Mouse (Mus musculus): Measurements from ENCODE around the gene Eif2s2.

The Eif2s2 gene

DNA sequence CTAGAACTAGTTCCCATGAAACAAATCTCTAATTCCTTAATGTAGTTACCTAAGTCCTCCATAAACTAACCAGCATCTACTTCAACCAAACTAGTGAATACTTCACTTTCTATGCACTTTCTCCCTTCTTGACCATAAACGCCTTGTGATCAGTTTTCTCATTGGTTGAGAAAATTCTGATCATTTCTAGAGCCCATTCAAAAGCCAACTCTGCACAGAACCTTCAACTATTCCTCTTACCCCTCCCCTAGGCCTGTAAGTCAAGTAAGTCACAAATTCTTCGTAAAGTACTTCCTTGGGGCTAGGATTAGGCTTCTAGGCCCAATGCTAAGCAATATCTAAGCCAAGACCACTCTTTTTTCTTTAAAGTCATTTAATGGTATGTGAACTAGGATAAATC is 1.1 kb downstream of the Eif2s2 start:
- no peak for DNase-seq

GRCm38 (mm10) chr2:154876621-154877020 is 16.1 kb downstream of the Eif2s2 start:
- no peak for DNase-seq

DNA sequence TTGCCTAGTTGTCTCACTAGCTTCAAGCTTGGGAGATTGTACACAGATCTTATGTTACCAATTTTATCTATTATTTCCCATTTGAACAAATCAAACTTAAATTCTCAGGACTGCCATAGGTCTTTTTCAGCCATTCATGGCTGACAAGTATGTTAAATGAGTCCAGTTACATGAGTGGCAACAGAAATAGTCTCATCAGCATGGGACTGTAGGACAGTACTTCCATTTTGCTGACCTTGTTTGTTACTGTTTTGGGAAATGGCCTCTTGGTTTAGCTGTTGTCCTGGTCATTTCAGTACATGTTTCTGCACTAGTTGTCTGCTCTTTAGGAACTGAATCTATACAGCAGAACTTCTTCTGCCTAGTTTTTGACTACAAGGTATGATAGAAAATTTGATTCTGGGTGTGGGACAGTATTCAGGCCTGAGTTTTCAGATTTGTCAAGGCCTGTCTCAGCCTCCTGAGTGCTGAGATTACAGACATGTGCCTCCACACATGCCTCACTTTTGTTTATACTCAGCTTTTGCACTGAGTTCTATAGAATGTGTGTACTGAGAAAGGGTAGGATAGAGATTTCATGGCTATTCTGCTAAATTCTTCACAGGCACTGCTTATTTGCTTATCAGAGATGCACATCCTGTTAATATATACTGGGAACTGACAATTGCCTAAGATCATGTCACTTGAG is 22.6 kb downstream of the Eif2s2 start:
- no peak for DNase-seq

DNA sequence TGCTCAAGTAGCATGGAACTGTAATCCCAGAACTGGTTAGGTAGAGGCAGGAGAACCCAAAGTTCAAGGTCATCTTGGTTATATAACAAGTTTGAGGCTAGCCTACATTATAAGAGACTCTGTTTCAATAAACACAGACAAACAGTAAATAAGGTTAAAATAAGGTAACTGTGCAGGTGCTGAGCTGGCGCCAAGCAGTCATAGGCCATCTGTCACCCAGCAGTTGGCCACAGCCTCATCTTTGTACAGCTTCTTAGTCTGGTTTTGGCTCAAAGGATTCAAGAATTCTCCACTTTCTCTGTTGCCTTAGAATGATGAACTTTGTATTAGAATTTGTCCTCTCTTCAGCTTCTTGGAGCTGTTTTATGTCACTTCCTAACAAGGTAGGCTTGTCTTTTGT is 24.6 kb downstream of the Eif2s2 start:
- peak; percentile 87 for DNase-seq

GRCm38 (mm10) chr2:154865696-154866095 is 27.0 kb downstream of the Eif2s2 start:
- DNase-seq = peak; percentile 59

GRCm38 (mm10) chr2:154863672-154864071 is 29.1 kb downstream of the Eif2s2 start:
- DNase-seq = no peak

- DNase-seq = peak; percentile 65
Measured at GRCm38 (mm10) chr2:154855383-154855782, 37.4 kb downstream of the Eif2s2 start.

DNA sequence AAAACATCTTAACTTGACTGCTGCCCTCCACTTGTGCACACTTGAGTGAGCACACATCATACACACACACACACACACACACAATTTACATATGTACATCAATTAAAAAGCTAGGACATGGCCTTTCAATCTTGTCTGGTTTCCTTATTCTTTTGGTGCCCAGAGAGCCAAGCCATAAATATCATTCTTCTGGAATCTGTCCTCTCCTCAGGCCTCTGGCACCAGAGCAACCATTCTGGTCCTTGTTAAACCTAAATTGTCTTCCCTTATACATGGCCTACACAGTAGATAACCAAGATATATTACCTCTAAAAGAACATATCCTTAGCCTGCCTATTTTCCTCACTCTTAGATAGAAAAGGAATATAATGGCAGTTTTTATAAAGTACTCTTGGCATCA is 44.6 kb downstream of the Eif2s2 start:
- DNase-seq = no peak

GRCm38 (mm10) chr2:154836537-154836936 is 56.2 kb downstream of the Eif2s2 start:
- DNase-seq = no peak

DNA sequence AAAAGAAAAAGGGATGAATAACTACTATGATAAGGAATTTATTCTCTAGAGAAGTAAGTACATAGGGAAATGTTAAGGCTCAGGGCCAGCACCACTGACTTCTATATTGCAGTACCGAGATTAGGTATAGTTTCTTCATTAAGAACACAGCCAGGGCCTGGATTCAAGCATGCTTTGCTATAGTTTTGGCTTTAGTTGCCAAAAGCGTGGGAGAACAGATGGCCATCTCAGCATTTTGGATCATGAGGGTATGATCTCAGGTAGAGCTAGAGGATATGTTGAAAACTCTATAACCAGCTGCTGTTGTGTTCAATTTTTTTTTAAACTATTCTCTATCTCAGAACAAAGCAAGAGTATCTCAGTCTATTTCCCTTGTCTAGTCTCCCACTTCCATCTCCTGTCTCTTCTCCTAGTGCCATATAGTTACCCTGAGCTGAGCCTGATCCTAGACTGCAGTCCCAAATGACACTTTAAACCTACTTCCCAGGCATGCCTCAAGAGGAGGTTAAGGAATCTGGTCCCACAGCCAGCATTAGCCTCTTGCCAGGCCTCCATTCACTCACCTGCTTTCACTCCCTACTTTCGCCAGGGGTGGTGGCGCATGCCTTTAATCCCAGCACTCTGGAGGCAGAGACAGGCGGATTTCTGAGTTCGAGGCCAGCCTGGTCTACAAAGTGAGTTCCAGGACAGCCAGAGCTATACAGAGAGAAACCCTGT is 58.4 kb downstream of the Eif2s2 start:
- DNase-seq = peak; percentile 78

DNA sequence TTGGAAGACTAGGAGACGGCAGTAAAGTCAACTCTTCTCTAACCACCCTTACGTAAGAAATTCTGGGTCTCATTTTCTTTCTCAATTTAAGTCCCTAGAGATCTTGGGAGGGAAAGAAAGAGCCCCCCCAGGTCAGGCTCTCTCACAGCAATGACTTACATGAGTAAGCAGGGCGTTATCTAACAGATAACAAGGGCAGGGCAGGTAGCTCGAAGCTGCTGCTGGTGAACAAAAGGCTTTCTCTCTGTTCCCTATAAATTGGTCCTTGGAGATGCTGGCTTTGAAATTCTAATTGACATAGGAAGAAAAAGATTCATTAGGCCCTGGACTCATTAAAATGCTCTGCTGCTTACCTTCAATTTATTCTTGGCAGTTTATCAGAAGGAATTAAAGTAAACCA is 60.3 kb downstream of the Eif2s2 start:
- no peak for DNase-seq

GRCm38 (mm10) chr2:154827521-154827920 is 65.2 kb downstream of the Eif2s2 start:
- DNase-seq = no peak

DNA sequence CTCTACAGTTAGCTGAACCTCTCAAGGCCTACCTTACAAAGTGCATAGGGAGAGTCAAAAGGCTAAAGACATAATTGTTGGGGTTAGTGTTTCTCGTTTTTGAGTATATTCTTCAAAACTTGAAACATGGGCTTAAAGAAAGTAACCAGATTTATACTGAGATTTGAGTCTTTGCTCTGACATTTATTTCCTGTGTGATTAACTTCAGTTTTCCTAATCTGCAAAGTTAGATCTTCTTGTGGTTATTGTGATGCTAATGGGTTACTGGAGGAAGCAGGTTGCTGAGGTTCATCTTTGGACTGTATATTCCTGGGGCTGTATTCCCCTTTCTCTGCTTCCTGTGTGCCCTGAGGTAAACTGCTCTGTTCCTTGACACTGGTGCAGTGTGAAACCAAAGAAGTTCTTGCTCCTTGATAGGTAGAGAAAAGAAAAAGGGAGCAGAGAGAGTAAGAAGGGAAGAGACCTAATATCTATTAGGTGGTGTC is 66.6 kb downstream of the Eif2s2 start:
- DNase-seq = no peak

Measured in cerebellum, adult 9-11 months (tissue).